Mouse (Mus musculus) brain, embryonic 14.5 days (tissue): ENCODE results near the gene Pacsin2.

Experiments
- CTCF ChIP-seq: fragments of 200-500 bp; IDR thresholded peaks from 2 replicates; pipeline ENCODE4 v1.5.1; 2012; ENCODE audit warnings: inconsistent platforms, mild to moderate bottlenecking, moderate library complexity, borderline replicate concordance; ENCODE audit not compliant: insufficient read depth, insufficient read length; ENCODE audit errors: extremely low read depth
- POLR2A ChIP-seq: fragments of 200-500 bp; IDR thresholded peaks from 2 replicates; pipeline ENCODE4 v1.6.1; 2012; ENCODE audit warnings: mild to moderate bottlenecking, inconsistent platforms, borderline replicate concordance; ENCODE audit not compliant: poor library complexity, insufficient read depth, insufficient read length, severe bottlenecking; ENCODE audit errors: extremely low read depth

- TF ChIP-seq CTCF (no peak; the same call in 1 of the 2 replicates), POLR2A (no peak)
Observed at GRCm38 (mm10) chr15:83464905-83465650, 672 bp upstream of the Pacsin2 start.
